Mouse (Mus musculus) liver, postnatal 0 days (tissue): ENCODE measurements around the gene Fkbp8. TPM values are rescaled to one million over a fixed set of nuclear protein-coding genes. Genes with fewer than 3 reads are reported as not detected.
"Not testable (repeated sequence)": the region's sequence is repeated elsewhere in the genome, so short reads cannot be mapped to it uniquely, and the experiment has no call there.

ENCODE experiments used
- ATAC-seq: fragments of 200-750 bp; cut with Nextera tagmentation; 2 replicates; pipeline ENCODE4 v1.8.0; 2017; ENCODE audit warnings: mild to moderate bottlenecking, moderate library complexity
- DNase-seq: peaks from one replicate; pipeline ENCODE4 v3.0.0-alpha.2; 2016
- H3K27ac ChIP-seq: fragments of 300-500 bp; sonication (generic); 2 replicates; pipeline ENCODE4 v1.5.1; 2014; ENCODE audit warnings: antibody characterized with exemption, moderate library complexity, mild to moderate bottlenecking, low read depth
- H3K27me3 ChIP-seq: fragments of 300-500 bp; sonication (generic); 2 replicates; pipeline ENCODE4 v1.6.1; 2014; ENCODE audit warnings: low read length, control low read depth, mixed read lengths; ENCODE audit not compliant: insufficient read depth
- H3K36me3 ChIP-seq: fragments of 300-500 bp; sonication (generic); replicated peaks from 2 replicates; pipeline ENCODE4 v1.6.1; 2014; ENCODE audit warnings: mild to moderate bottlenecking, control low read depth, low read length, moderate library complexity, mixed read lengths; ENCODE audit not compliant: insufficient read depth
- H3K4me1 ChIP-seq: fragments of 300-500 bp; sonication (generic); 2 replicates; pipeline ENCODE4 v1.6.1; 2014; ENCODE audit warnings: antibody characterized with exemption, mild to moderate bottlenecking, control low read depth; ENCODE audit not compliant: insufficient read depth
- H3K4me2 ChIP-seq: fragments of 300-500 bp; sonication (generic); 2 replicates; pipeline ENCODE4 v1.6.1; 2014; ENCODE audit warnings: low read depth, mild to moderate bottlenecking, low read length, moderate library complexity, mixed read lengths
- H3K4me3 ChIP-seq: fragments of 300-500 bp; sonication (generic); 2 replicates; pipeline ENCODE4 v1.5.1; 2014; ENCODE audit warnings: low read depth, low read length
- H3K9ac ChIP-seq: fragments of 300-500 bp; sonication (generic); replicated peaks from 2 replicates; pipeline ENCODE4 v1.6.1; 2014; ENCODE audit warnings: mild to moderate bottlenecking, moderate library complexity
- H3K9me3 ChIP-seq: fragments of 300-500 bp; sonication (generic); 2 replicates; pipeline ENCODE4 v1.6.1; 2016; ENCODE audit warnings: mild to moderate bottlenecking, control low read depth, low read length, mixed read lengths
- CTCF ChIP-seq: sonication (generic); IDR thresholded peaks from 2 replicates; pipeline ENCODE4 v1.5.1; 2016; ENCODE audit warnings: antibody characterized with exemption, low read depth
- EP300 ChIP-seq: IDR thresholded peaks from 2 replicates; pipeline ENCODE4 v1.6.1; 2016; ENCODE audit warnings: antibody characterized with exemption, low read depth, mild to moderate bottlenecking
- WGBS: fragments of 180-500 bp; shearing (Covaris S2); extraction: QIAGEN DNeasy Blood & Tissue Kit; methylation state at CpG from one replicate; pipeline ENCODE4 v1.1.7; 2014; ENCODE audit not compliant: insufficient replicate concordance; 5-methylcytosine and 5-hydroxymethylcytosine counted together
- polyA plus RNA-seq: library from polyadenylated mRNA; unstranded; fragments of >200 nt; fragmentation: Nextera tagmentation; extraction: Ambion mirVana; gene quantifications from 2 replicates; pipeline ENCODE4 v1.2.1, GENCODE M21; 2015

Fkbp8 gene
- polyA plus RNA-seq, 1 experiment from 2014 or later: 141 TPM

- TF ChIP-seq CTCF: peak; percentile 96
- TF ChIP-seq EP300: no peak
- peaks cover 15% of the 10 kb centered on the region for H3K36me3 ChIP-seq
- 4% methylated on average over 39 of the region's 40 CpGs for WGBS
- H3K4me2 ChIP-seq: peak within 1 kb of the TSS; percentile 81
- H3K27ac ChIP-seq: peak within 1 kb of the TSS; percentile 89
- H3K4me1 ChIP-seq: peaks cover 27% of the 10 kb centered on the region
- ATAC-seq: peak; percentile 77
- H3K4me3 ChIP-seq: peak within 1 kb of the TSS; percentile 73
- no peaks in the 10 kb centered on the region for H3K9me3 ChIP-seq
- H3K9ac ChIP-seq: peak within 1 kb of the TSS; percentile 75
- peaks cover 15% of the 10 kb centered on the region for H3K27me3 ChIP-seq
- DNase-seq: peak; percentile 95
Observed at GRCm38 (mm10) chr8:70506328-70507026, 21.0 kb upstream of the Fkbp8 start, which contains the start of gene Rex1bd. Gene Rex1bd (minus strand): TSS chr8:70506752.

GRCm38 (mm10) chr8:70507027-70507393 lies 20.5 kb upstream of the Fkbp8 start:
- Histone ChIP-seq H3K4me1 (peaks cover 29% of the 10 kb centered on the region), H3K9me3 (no peaks in the 10 kb centered on the region), H3K9ac (peak overlapping the region; percentile 75), H3K27ac (peak overlapping the region; percentile 89; the same call in 1 of the 2 replicates), H3K4me3 (peak overlapping the region; percentile 73; the same call in 1 of the 2 replicates), H3K36me3 (peaks cover 15% of the 10 kb centered on the region), H3K27me3 (peaks cover 10% of the 10 kb centered on the region), H3K4me2 (peak overlapping the region; percentile 81; the same call in 1 of the 2 replicates)
- ATAC-seq (no peak), DNase-seq (no peak)
- WGBS: 64% methylated on average over 5 of the region's 5 CpGs
- TF ChIP-seq EP300: no peak
- TF ChIP-seq CTCF: no peak

- peak overlapping the region; percentile 74 for H3K4me3 ChIP-seq
- no peaks in the 10 kb centered on the region for H3K27me3 ChIP-seq
- no peak for TF ChIP-seq CTCF
- TF ChIP-seq EP300: no peak
- peak overlapping the region; percentile 92 for H3K4me2 ChIP-seq
- H3K27ac ChIP-seq: peak overlapping the region; percentile 98
- WGBS: 5% methylated on average over 25 of the region's 25 CpGs
- no peaks in the 10 kb centered on the region for H3K9me3 ChIP-seq
- peaks cover 31% of the 10 kb centered on the region for H3K4me1 ChIP-seq
- DNase-seq (no peak), ATAC-seq (no peak)
- peaks cover 29% of the 10 kb centered on the region for H3K36me3 ChIP-seq
- H3K9ac ChIP-seq: peak overlapping the region; percentile 92
Observed at GRCm38 (mm10) chr8:70509281-70509952, 18.1 kb upstream of the Fkbp8 start.

- H3K4me3 ChIP-seq: peak within 1 kb of the TSS; percentile 74
- under 1% methylated on average over 54 of the region's 74 CpGs for WGBS
- peak; percentile 83 for ATAC-seq
- peak within 1 kb of the TSS; percentile 92 for H3K9ac ChIP-seq
- peak within 1 kb of the TSS; percentile 98 for H3K27ac ChIP-seq
- H3K27me3 ChIP-seq: no peaks in the 10 kb centered on the region
- no peaks in the 10 kb centered on the region for H3K9me3 ChIP-seq
- H3K4me1 ChIP-seq: peaks cover 31% of the 10 kb centered on the region
- 0 out of 2 replicates have a peak, but pooled peaks have one; percentile 51 for TF ChIP-seq EP300
- TF ChIP-seq CTCF: 0 out of 2 replicates have a peak, but pooled peaks have one; percentile 12
- H3K36me3 ChIP-seq: peaks cover 31% of the 10 kb centered on the region
- peak; percentile 96 for DNase-seq
- peak within 1 kb of the TSS; percentile 92 for H3K4me2 ChIP-seq
Observed at GRCm38 (mm10) chr8:70510228-70510915, 17.2 kb upstream of the Fkbp8 start, which contains the start of gene Uba52. Gene Uba52 (minus strand): TSS chr8:70510801.

GRCm38 (mm10) chr8:70511174-70511573 lies 16.4 kb upstream of the Fkbp8 start:
- not testable (repeated sequence) for ATAC-seq
- WGBS: 41% methylated on average over 6 of the region's 6 CpGs

GRCm38 (mm10) chr8:70511770-70512169 lies 15.8 kb upstream of the Fkbp8 start:
- H3K4me2 ChIP-seq: peak overlapping the region; percentile 92

More at GRCm38 (mm10) chr8:70511174-70511573, 16.4 kb upstream of the Fkbp8 start:
- not testable (repeated sequence) for DNase-seq, H3K27me3 ChIP-seq, H3K9me3 ChIP-seq
- Histone ChIP-seq H3K9ac (peak overlapping the region; percentile 92), H3K36me3 (peaks cover 32% of the 10 kb centered on the region), H3K4me2 (peak overlapping the region; percentile 92), H3K4me1 (peaks cover 23% of the 10 kb centered on the region), H3K4me3 (peak overlapping the region; percentile 74), H3K27ac (peak overlapping the region; percentile 98)

More at GRCm38 (mm10) chr8:70511770-70512169, 15.8 kb upstream of the Fkbp8 start:
- no peak overlapping the region for H3K9ac ChIP-seq
- no peak for ATAC-seq
- H3K36me3 ChIP-seq: peaks cover 36% of the 10 kb centered on the region
- H3K4me1 ChIP-seq: peaks cover 23% of the 10 kb centered on the region
- peak overlapping the region; percentile 29 for H3K27ac ChIP-seq
- DNase-seq: no peak
- H3K9me3 ChIP-seq: no peaks in the 10 kb centered on the region
- no peaks in the 10 kb centered on the region for H3K27me3 ChIP-seq
- TF ChIP-seq CTCF (no peak), EP300 (no peak)
- H3K4me3 ChIP-seq: peak overlapping the region; percentile 74; the same call in 1 of the 2 replicates
- 87% methylated on average over 2 of the region's 2 CpGs for WGBS
